Mouse (Mus musculus): ENCODE measurements around the gene Pcp2. TPM values are rescaled to one million over a fixed set of nuclear protein-coding genes. Genes with fewer than 3 reads are reported as not detected.

Gene Pcp2
- not detected in 2 replicates for polyA plus RNA-seq (2012; rRNA removed)

DNA sequence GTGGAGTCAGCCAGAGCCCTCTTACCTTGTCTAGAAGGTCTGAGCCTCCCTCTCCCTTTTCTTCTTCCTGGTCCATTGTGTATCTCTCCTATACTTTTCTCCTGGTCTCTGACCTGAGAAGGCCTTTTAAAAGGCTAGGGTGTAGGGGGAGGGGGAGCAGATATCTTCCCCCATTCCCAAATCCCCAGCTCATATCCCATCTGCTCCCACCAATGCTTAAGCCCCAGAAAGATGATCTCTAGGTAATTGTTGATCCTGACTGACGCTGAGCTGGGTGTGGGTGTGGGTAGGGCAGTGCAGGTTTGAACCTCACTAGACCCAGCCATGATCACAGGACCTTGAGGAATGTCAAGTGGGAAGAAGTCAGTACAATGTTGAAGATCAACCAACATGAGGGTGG lies at the start of gene Pcp2:
TSS of gene Pcp2 (minus strand) at position 101 of the 400 bp plus-strand sequence.
- H3K27ac ChIP-seq (ENCODE audit: control insufficient read depth, insufficient read depth, low read depth, low read length): no peak within 1 kb of the TSS
- H3K4me3 ChIP-seq (ENCODE audit: control insufficient read depth, low read depth, low read length): no peak within 1 kb of the TSS
- no peaks in the 10 kb centered on the region for H3K27me3 ChIP-seq (ENCODE audit: control insufficient read depth, insufficient read depth, low read length)
- H3K4me1 ChIP-seq (ENCODE audit: control insufficient read depth, insufficient read depth, low read length): peaks cover 4% of the 10 kb centered on the region
- TF ChIP-seq POLR2A (IDR thresholded peaks at IDR 0.05; ENCODE audit: control insufficient read depth, low read depth, low read length): no peak
- TF ChIP-seq CTCF (IDR thresholded peaks at IDR 0.05; ENCODE audit: control insufficient read depth, insufficient read depth, insufficient replicate concordance, low read depth, low read length): no peak
- H3K36me3 ChIP-seq (ENCODE audit: control insufficient read depth, insufficient read depth, low read length): no peaks in the 10 kb centered on the region

DNA sequence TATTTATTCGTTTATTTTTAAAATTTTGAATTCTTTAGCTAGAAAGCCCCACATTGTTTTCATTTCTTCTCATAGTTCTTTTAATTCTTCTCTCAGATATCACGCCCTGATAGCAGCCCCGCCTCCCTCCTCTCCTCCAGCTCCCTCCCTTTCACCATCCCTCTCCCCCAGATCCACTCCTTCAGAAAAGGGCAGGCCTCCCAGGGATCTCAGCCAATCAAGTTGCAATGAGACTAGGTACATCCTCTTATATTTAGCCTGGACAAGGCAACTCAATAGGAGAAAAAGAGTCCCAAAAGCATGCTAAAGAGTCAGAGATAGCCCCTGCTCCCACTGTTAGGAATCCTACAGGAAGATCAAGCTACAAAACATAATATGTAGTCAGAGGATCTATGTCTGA lies 49.3 kb upstream of the Pcp2 start:
- no peak for TF ChIP-seq POLR2A (IDR thresholded peaks at IDR 0.05; ENCODE audit: control insufficient read depth, low read depth, low read length)
- H3K36me3 ChIP-seq (ENCODE audit: control insufficient read depth, insufficient read depth, low read length): no peaks in the 10 kb centered on the region; the same call in 1 of the 2 replicates
- no peaks in the 10 kb centered on the region for H3K27me3 ChIP-seq (ENCODE audit: control insufficient read depth, insufficient read depth, low read length)
- peaks cover 14% of the 10 kb centered on the region for H3K4me1 ChIP-seq (ENCODE audit: control insufficient read depth, insufficient read depth, low read length)
- no peak overlapping the region for H3K4me3 ChIP-seq (ENCODE audit: control insufficient read depth, low read depth, low read length)
- H3K27ac ChIP-seq (ENCODE audit: control insufficient read depth, insufficient read depth, low read depth, low read length): no peak overlapping the region

DNA sequence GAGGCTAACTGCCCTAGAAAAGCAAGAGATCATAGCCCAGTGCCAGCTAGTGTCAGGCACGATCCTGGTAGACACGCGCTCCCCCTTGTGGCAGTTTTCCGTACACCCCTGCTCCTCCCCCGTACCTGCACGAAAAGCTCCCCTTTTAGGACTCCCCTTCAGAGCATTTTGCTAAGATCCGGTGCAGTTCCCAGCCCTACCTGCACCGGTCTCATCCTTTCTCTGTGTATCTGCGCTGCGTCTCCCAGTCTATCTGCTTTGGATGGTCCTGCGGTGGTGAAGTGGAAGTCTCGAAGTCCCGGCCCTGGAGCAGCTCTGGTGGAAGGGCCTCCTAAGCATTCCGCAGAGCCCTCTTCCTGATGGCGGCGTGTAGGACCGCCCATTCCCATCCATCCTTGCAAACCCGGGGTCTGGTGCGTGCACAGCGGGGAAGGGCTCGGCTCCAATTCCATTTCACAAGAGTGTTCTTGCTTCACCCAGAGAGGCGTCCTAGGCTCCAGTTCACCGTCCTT lies 46.7 kb upstream of the Pcp2 start, which contains the start of gene Fcor:
TSS of gene Fcor (minus strand) at position 383 of the 512 bp plus-strand sequence.
- TF ChIP-seq CTCF (IDR thresholded peaks at IDR 0.05; ENCODE audit: control insufficient read depth, insufficient read depth, insufficient replicate concordance, low read depth, low read length) (peak; percentile 83), POLR2A (IDR thresholded peaks at IDR 0.05; ENCODE audit: control insufficient read depth, low read depth, low read length) (no peak)
- H3K4me1 ChIP-seq (ENCODE audit: control insufficient read depth, insufficient read depth, low read length): peaks cover 6% of the 10 kb centered on the region
- H3K4me3 ChIP-seq (ENCODE audit: control insufficient read depth, low read depth, low read length): peak within 1 kb of the TSS; percentile 83
- H3K27ac ChIP-seq (ENCODE audit: control insufficient read depth, insufficient read depth, low read depth, low read length): no peak within 1 kb of the TSS
- no peaks in the 10 kb centered on the region for H3K27me3 ChIP-seq (ENCODE audit: control insufficient read depth, insufficient read depth, low read length)
- H3K36me3 ChIP-seq (ENCODE audit: control insufficient read depth, insufficient read depth, low read length): no peaks in the 10 kb centered on the region

DNA sequence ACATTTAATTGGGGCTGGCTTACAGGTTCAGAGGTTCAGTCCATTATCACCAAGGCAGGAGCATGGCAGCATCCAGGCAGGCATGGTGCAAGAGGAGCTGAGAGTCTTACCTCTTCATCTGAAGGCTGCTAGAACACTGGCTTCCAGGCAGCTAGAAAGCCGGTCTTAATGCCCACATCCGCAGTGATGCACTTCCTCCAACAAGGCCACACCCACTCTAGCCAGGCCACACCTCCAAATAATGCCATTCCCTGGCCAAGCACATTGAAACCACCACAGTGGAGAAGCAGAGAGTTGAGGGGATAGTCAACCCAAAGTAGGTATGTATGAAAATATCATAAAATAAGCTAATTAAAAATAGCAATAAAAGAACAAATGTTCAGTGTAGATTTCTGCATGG lies 45.0 kb upstream of the Pcp2 start:
- no peak for TF ChIP-seq POLR2A (IDR thresholded peaks at IDR 0.05; ENCODE audit: control insufficient read depth, low read depth, low read length)
- no peak for TF ChIP-seq CTCF (IDR thresholded peaks at IDR 0.05; ENCODE audit: control insufficient read depth, insufficient read depth, insufficient replicate concordance, low read depth, low read length)
- no peaks in the 10 kb centered on the region for H3K36me3 ChIP-seq (ENCODE audit: control insufficient read depth, insufficient read depth, low read length)
- no peaks in the 10 kb centered on the region for H3K27me3 ChIP-seq (ENCODE audit: control insufficient read depth, insufficient read depth, low read length)
- H3K4me1 ChIP-seq (ENCODE audit: control insufficient read depth, insufficient read depth, low read length): no peaks in the 10 kb centered on the region; the same call in 1 of the 2 replicates
- H3K4me3 ChIP-seq (ENCODE audit: control insufficient read depth, low read depth, low read length): no peak overlapping the region
- H3K27ac ChIP-seq (ENCODE audit: control insufficient read depth, insufficient read depth, low read depth, low read length): no peak overlapping the region

DNA sequence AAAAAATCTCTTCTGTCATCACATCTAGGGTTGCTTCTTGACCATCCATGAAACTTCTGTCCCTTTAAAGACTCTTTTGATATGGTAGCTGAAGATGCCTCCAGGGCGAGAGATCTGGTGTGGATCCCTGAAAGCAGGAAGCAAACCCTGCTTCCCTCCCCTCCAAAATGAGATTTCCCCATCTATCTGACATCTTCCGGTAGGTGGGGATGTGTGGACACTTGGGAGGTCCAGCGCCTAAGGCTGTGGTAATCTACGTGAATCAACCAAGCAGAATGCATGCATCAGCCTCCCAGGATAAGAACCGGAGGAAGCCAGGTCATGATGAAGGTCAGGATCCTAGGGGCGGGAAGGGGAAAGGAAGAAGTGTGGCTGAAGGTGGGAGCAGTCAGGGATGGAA lies 40.2 kb upstream of the Pcp2 start, which contains the start of gene Mcemp1:
TSS of gene Mcemp1 (plus strand) at position 248 of the 400 bp plus-strand sequence.
- TF ChIP-seq CTCF (IDR thresholded peaks at IDR 0.05; ENCODE audit: control insufficient read depth, insufficient read depth, insufficient replicate concordance, low read depth, low read length): no peak
- TF ChIP-seq POLR2A (IDR thresholded peaks at IDR 0.05; ENCODE audit: control insufficient read depth, low read depth, low read length): no peak
- H3K27me3 ChIP-seq (ENCODE audit: control insufficient read depth, insufficient read depth, low read length): no peaks in the 10 kb centered on the region
- no peaks in the 10 kb centered on the region for H3K36me3 ChIP-seq (ENCODE audit: control insufficient read depth, insufficient read depth, low read length)
- no peak within 1 kb of the TSS for H3K27ac ChIP-seq (ENCODE audit: control insufficient read depth, insufficient read depth, low read depth, low read length)
- H3K4me3 ChIP-seq (ENCODE audit: control insufficient read depth, low read depth, low read length): no peak within 1 kb of the TSS
- no peaks in the 10 kb centered on the region for H3K4me1 ChIP-seq (ENCODE audit: control insufficient read depth, insufficient read depth, low read length)

DNA sequence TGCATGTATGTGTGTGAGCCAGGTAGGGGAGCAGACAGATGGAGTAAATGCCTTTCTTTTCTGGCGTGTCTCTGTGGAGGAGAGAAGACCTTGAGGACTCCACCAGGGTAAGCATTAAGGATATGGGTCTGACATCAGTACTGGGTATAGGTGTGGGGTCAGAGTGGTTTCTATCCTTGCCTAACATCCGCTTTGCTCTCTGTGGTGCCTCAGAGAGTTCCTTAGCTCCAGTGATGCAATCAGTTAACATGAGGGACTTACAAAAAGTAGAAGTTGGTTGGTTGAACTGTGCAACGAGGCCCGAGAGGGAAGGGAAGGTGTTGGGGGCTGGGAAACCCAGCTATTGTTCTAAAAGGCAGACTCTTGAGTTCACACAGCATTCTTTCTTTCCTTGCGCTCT lies 39.1 kb upstream of the Pcp2 start:
- Histone ChIP-seq H3K4me3 (ENCODE audit: control insufficient read depth, low read depth, low read length) (no peak overlapping the region), H3K36me3 (ENCODE audit: control insufficient read depth, insufficient read depth, low read length) (no peaks in the 10 kb centered on the region)
- TF ChIP-seq POLR2A (IDR thresholded peaks at IDR 0.05; ENCODE audit: control insufficient read depth, low read depth, low read length) (no peak), CTCF (IDR thresholded peaks at IDR 0.05; ENCODE audit: control insufficient read depth, insufficient read depth, insufficient replicate concordance, low read depth, low read length) (no peak)

DNA sequence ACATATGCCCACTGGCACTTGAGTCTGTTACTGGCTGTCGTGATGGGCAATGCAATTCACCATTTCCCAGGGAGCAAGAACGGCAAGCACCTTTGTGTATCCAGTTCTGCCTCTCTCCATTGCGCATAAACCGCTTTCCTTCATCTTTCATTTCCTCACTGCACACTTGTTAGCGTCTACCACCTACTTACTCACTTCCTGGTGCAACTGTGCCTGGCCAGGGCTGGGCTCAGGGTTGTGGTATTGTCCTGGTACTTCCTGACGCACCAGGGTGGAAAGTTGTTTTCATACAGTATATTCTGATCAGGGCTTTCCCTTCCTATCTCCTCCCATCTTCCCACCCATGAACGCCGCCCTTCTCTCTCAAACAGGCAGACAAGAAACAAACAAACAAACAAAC lies 35.5 kb upstream of the Pcp2 start:
- peaks cover 8% of the 10 kb centered on the region for H3K4me1 ChIP-seq (ENCODE audit: control insufficient read depth, insufficient read depth, low read length)
- H3K27ac ChIP-seq (ENCODE audit: control insufficient read depth, insufficient read depth, low read depth, low read length): no peak overlapping the region
- H3K27me3 ChIP-seq (ENCODE audit: control insufficient read depth, insufficient read depth, low read length): no peaks in the 10 kb centered on the region
- H3K36me3 ChIP-seq (ENCODE audit: control insufficient read depth, insufficient read depth, low read length): no peaks in the 10 kb centered on the region
- no peak overlapping the region for H3K4me3 ChIP-seq (ENCODE audit: control insufficient read depth, low read depth, low read length)
- TF ChIP-seq POLR2A (IDR thresholded peaks at IDR 0.05; ENCODE audit: control insufficient read depth, low read depth, low read length): no peak
- TF ChIP-seq CTCF (IDR thresholded peaks at IDR 0.05; ENCODE audit: control insufficient read depth, insufficient read depth, insufficient replicate concordance, low read depth, low read length): no peak

More for the DNA sequence above, 39.1 kb upstream of the Pcp2 start:
- H3K4me1 ChIP-seq (ENCODE audit: control insufficient read depth, insufficient read depth, low read length): no peaks in the 10 kb centered on the region
- no peaks in the 10 kb centered on the region for H3K27me3 ChIP-seq (ENCODE audit: control insufficient read depth, insufficient read depth, low read length)
- H3K27ac ChIP-seq (ENCODE audit: control insufficient read depth, insufficient read depth, low read depth, low read length): no peak overlapping the region

Measured in testis, adult 2 months (tissue).